Mouse (Mus musculus) splenic B cell, adult 2 months (primary cell): ENCODE data around the gene Plxna2.

Experiments
- DNase-seq: peaks from one replicate; pipeline ENCODE4 v3.0.0-alpha.2; 2011; ENCODE audit warnings: low read depth, low spot score
- H3K27me3 ChIP-seq: 2 replicates; pipeline ENCODE4 v1.6.1; 2012; ENCODE audit warnings: mild to moderate bottlenecking, low read length, moderate library complexity, mixed read lengths; ENCODE audit not compliant: control insufficient read depth, poor library complexity, insufficient read depth, severe bottlenecking
- H3K36me3 ChIP-seq: 2 replicates; pipeline ENCODE4 v1.6.1; 2012; ENCODE audit warnings: mild to moderate bottlenecking, low read length, moderate library complexity, mixed read lengths; ENCODE audit not compliant: control insufficient read depth, poor library complexity, insufficient read depth, severe bottlenecking

The Plxna2 gene

DNA sequence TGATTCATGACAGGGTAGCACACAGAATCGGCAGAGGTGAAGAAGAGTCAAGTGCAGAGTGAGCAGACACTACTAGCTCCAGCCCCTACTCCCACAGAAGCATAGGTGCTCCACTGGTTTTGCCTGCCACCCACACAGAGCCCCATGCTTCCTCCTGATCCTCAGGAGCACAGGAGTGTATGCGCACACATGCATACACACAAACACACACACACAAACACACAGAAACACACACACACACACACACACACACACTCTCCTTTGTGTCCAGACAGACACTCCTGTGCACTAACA is 234.0 kb downstream of the Plxna2 start:
- no peaks in the 10 kb centered on the region for H3K27me3 ChIP-seq
- no peak for DNase-seq
- no peaks in the 10 kb centered on the region for H3K36me3 ChIP-seq
